Mouse (Mus musculus) heart, postnatal 36 days (tissue): Measurements from ENCODE around the gene Zswim5. TPM values are rescaled to one million over a fixed set of nuclear protein-coding genes. Genes with fewer than 3 reads are reported as not detected.

ENCODE experiments used
- DNase-seq, 2 experiments: peaks; one replicate each; pipeline ENCODE4 v3.0.0; 2021 to 2022
- intact Hi-C: fragments of 180-260 bp; cut with DNase I; formaldehyde crosslinking; loops from one replicate; pipeline ENCODE4 v1.15.1; 2025
- total RNA-seq, 2 experiments: library from RNA; stranded (reverse); gene quantifications; 2 replicates each; pipeline ENCODE4 v1.2.3; 2021

Zswim5 gene
- total RNA-seq, 2 experiments from 2014 or later = 1.1 to 1.4 TPM

DNA sequence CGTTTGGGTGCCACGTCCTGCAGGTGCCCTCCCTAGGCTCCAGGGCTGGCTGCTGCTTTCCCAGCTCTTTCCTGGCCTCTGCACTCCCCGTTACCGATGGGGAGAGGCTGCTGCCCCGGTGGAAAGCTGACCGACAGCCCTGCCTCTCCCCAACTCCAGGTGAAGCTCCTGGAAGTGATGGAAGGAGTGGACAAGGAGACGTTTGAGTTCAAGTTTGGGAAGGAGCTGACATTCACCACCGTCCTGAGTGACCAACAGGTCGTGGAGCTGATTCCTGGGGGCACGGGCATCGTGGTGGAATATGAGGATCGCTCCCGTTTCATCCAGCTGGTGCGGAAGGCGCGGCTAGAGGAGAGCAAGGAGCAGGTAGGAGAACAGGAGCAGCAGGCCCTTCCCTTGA lies 124.8 kb downstream of the Zswim5 start:
- DNase-seq = no peak
- intact Hi-C loops = loop anchor here (2.0 kb wide), 2 partner anchors 139 to 217 kb away; no protein-coding TSS in a partner anchor

- DNase-seq = peak; percentile 68
- intact Hi-C loops = loop anchor here (2.0 kb wide), 2 partner anchors 138 to 216 kb away; no protein-coding TSS in a partner anchor
Observed at GRCm38 (mm10) chr4:117002543-117003521, 125.7 kb downstream of the Zswim5 start.

DNA sequence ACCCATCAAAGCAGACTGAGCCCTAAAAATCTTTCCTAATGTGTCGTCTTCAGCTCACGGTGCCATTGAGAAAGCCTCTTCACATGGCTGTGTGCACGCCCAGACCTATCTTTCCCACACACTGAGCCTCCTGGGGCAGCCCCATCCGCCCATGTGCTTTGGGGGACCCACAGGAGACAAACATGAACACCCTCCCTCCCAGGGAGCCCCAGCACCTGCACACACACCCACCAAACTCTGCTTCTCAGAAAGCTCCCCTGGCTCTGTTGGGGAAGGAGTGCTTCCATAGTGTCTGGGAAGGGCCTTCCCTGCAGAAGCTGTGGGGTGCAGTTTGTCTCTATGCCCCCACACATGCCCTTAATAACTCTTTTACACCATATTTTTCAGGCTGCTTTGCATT lies 127.5 kb downstream of the Zswim5 start:
- no peak for DNase-seq
- intact Hi-C loops = no loop called here

DNA sequence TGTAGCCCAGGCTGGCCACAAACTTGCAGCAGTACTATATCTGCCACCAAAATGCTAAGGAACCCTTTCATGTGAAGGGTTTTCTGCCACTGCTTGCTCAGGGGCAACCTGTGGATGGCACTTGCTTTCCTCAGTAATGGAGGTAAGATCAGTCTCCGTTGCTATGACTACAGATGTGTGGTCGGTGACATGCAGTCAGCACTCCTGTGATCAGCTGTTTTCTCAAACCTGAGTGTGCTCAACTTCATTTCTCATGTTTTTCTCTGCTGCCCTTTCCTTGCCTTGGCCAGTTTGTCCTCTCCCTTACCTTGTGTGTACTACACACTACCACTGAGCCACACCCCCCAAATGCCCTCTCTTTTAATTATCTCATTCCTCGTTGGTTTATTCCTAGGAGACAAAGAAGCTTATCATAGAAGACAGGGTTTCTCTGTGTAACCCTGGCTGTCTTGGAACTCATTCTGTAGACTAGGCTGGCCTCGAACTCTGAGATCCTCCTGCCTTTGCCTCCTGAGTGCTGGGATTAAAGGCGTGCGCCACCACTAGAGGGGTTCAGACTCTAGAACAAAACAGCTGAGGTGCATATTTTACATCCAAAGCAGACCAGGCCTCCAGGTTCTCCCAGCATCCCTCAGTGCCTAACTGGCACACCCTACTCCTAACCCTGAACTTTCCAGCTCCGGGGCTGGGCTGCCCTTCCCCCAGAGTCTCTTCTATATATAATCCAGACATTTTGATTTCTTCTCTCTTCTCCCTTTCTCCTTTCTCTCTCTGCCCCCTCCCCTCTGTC lies 128.6 kb downstream of the Zswim5 start:
- DNase-seq = no peak
- intact Hi-C loops = no loop called here

- DNase-seq = no peak
- intact Hi-C loops = no loop called here
Observed at GRCm38 (mm10) chr4:117007058-117007457, 129.9 kb downstream of the Zswim5 start.

DNA sequence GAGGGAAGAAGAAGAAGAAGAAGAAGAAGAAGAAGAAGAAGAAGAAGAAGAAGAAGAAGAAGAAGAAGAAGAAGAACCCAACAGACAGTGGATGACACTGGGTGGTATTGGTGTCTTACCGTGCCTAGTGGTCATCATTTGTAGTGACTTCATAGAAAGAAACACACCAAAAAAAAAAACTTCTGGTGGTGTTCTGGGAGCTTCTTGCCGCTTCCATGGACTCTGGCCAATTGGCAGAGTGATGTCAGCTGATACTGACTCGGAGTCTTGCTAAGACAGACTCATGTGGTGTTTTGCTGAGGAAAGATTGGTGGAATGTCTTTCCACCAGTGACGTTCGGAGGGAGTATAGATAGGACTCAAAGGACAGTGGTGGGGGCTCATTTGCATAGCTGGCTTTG lies 133.1 kb downstream of the Zswim5 start:
- intact Hi-C loops = no loop called here

GRCm38 (mm10) chr4:117013596-117013995 lies 136.4 kb downstream of the Zswim5 start:
- no peak for DNase-seq
- intact Hi-C loops = no loop called here

More for the DNA sequence above, 133.1 kb downstream of the Zswim5 start:
- no peak for DNase-seq

DNA sequence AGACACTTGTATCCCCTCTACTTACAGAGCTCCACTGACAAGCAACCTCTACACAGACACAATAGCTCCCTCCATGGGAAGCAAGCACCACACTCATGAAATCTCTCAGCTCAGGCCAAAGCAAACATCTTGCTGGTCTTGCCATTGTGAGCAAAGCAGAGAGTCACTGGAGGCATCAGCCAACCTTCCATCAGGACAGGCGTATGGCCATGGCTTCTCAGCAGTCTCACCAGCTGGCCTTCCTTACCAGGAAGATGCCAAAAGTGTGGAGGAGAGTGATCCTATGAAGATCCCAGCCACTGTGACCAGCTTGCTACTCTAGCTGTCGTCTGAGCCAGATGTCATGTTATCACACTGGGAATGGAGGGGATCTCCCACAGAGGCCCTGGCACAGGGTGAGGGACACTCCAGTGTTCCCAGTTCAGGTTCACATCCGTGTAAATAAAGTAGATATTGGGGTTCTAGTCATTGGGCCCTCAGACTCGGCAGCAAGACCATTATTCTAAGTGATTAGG lies 137.8 kb downstream of the Zswim5 start:
- intact Hi-C loops = no loop called here
- DNase-seq = no peak

DNA sequence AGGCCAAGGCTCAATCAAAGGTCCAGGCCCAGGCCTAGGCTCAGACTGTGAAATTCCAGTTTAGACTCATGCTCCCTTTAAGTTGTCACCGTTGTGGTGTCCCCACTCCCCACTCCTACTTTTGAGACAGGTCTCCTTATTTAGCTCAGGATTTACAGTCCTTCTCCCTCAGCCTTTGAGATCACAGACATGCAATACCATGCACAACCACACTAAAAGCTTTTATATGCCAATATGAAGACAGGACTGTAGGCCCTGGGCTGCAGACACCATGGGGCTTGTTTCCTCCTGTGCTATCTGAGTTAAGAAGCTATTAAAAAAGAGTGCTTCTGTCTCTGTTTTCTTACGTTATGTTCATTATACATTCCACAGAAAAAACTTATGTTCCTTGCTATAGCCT lies 140.6 kb downstream of the Zswim5 start:
- intact Hi-C loops = no loop called here

DNA sequence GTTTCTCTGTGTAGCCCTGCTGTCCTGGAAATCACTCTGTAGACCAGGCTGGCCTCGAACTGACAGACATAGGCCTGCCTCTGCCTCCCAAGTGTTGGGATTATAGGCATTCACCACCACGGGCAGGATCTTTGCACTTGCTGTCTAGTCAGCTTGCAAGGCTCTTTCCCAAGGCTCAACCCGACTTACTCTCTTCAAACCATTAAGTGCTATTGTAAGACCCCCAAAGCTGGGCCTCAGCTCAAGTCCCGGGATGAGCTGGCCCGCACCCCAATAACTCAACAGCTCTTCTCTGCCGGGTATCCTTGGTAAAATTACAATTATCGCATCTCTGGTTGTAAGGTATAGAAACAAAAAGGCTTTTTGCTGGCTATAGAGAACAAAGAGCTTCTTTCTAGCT lies 141.2 kb downstream of the Zswim5 start:
- intact Hi-C loops = no loop called here
- no peak for DNase-seq

More for the DNA sequence above, 140.6 kb downstream of the Zswim5 start:
- no peak for DNase-seq

- intact Hi-C loops = no loop called here
Observed at GRCm38 (mm10) chr4:117019206-117020134, 142.3 kb downstream of the Zswim5 start, which contains the start of gene Eif2b3. Gene Eif2b3, plus strand, starts transcription at chr4:117019402.

GRCm38 (mm10) chr4:117023469-117023868 lies 146.3 kb downstream of the Zswim5 start:
- DNase-seq = no peak
- intact Hi-C loops = no loop called here

More at GRCm38 (mm10) chr4:117019206-117020134, 142.3 kb downstream of the Zswim5 start, which contains the start of gene Eif2b3:
- DNase-seq = peak; percentile 85 to 89

- no peak for DNase-seq
- intact Hi-C loops = no loop called here
Observed at GRCm38 (mm10) chr4:117031105-117031504, 153.9 kb downstream of the Zswim5 start.

Other genes with a start within 250 kb of the Zswim5 start
- gene Nasp, start 249.4 kb upstream of the Zswim5 start, total RNA-seq = 10 to 100 TPM; 18.6 to 25.5 TPM
- gene Akr1a1, start 225.7 kb upstream of the Zswim5 start, total RNA-seq = 100 to 1,000 TPM; 272 to 290 TPM
- 100 to 1,000 TPM; 476 to 489 TPM for gene Prdx1, start 191.8 kb upstream of the Zswim5 start, total RNA-seq
- gene Mmachc, start 169.0 kb upstream of the Zswim5 start, total RNA-seq = 10 to 100 TPM; 46.8 to 56.1 TPM
- 1 to 10 TPM; 5.7 to 6.2 TPM for gene Ccdc163, start 168.9 kb upstream of the Zswim5 start, total RNA-seq
- gene Tesk2, start 156.4 kb upstream of the Zswim5 start, total RNA-seq = 1 to 10 TPM; 1.9 to 2.5 TPM
- 1 to 10 TPM; 8.2 to 8.9 TPM for gene Toe1, start 69.7 kb upstream of the Zswim5 start, total RNA-seq
- gene Mutyh, start 69.7 kb upstream of the Zswim5 start, total RNA-seq = 1 to 10 TPM in 1 of 2 experiments, under 1 TPM in 1; 0.60 to 2.0 TPM
- gene Hpdl, start 55.7 kb upstream of the Zswim5 start, total RNA-seq = 1 to 10 TPM; 4.3 to 5.1 TPM
- gene Urod, start 117.0 kb downstream of the Zswim5 start, total RNA-seq = 100 to 1,000 TPM; 100 to 101 TPM
- 10 to 100 TPM; 17.3 to 17.4 TPM for gene Hectd3, start 117.9 kb downstream of the Zswim5 start, total RNA-seq
- gene Eif2b3, start 142.0 kb downstream of the Zswim5 start, total RNA-seq = 10 to 100 TPM; 15.5 to 18.9 TPM
- 1 to 10 TPM; 1.3 to 2.3 TPM for gene Ptch2, start 218.7 kb downstream of the Zswim5 start, total RNA-seq
- 1 to 10 TPM; 1.8 to 2.4 TPM for gene Btbd19, start 248.3 kb downstream of the Zswim5 start, total RNA-seq
- not detected for gene Tctex1d4, start 249.4 kb downstream of the Zswim5 start, total RNA-seq